Mouse (Mus musculus): ENCODE data around the gene Lcn8. TPM values are rescaled to one million over a fixed set of nuclear protein-coding genes. Genes with fewer than 3 reads are reported as not detected.

Lcn8 gene
- polyA plus RNA-seq, 1 experiment from 2014 or later: not detected

DNA sequence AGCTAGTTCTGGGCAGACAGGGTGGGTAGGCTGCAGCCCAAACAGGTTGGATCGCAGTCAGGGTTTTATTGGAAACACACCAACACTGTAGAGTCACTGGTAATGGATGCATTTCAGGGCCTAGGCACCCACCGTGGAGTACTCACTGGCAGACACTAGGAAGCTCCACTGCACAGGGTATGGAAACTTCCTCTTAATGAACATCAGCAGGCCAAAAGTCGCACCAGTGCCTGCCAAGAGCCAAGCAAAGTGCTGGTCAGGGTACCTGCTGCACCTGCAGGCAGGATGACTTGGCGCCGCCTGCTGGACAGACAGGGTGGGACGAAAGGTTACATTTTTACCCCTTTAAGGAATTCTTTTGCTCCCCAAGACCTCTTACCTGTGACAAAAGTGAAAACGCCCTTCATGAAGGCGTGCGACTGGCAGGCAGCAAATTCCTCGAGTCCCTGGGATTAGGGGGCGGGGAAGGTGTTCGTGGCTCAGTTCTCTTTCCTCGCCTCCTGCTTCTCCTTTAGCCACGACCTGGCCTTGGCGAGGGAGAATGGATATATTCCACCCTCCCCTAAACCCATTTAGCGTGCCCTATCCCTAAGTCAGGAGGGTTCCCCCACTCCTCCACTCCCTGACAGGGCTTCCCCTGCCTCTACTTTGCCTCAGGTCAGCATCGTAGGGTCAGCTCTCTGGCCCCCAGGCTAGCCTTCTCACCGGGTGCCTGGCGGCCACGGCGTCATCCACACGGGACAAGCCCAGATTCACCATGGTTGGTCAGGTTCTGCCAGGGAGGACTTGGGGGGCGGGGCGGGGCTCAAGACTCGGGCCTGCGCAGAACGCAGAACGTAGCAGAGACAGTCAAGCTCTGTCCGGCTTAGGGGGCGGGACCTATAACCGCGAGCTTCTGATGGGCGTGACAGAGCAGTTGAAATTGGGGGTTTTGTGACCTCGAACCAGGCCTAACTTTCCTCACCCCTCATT is 31.4 kb upstream of the Lcn8 start, which contains the start of gene Tmem141:
TSS of gene Tmem141 (minus strand) at position 777 of the 972 bp plus-strand sequence.
- peak within 1 kb of the TSS; percentile 89 for H3K4me2 ChIP-seq (ENCODE audit: low read length)
- H3K4me1 ChIP-seq (ENCODE audit: control insufficient read depth in 2 of 2, insufficient read depth in 2 of 2, low read length in 2 of 2): peaks cover 0 to 7% of the 10 kb centered on the region in 2 experiments; a peak in 2 of 4 replicates
- peak; percentile 75 for ATAC-seq (ENCODE audit: insufficient number of reproducible peaks, insufficient read depth, low FRiP score, low read depth)
- peaks cover 27% of the 10 kb centered on the region for H3K27me3 ChIP-seq (ENCODE audit: control insufficient read depth, insufficient read depth, low read length)
- peak within 1 kb of the TSS; percentile 69 for H3K9ac ChIP-seq (ENCODE audit: low read length)
- H3K9me3 ChIP-seq (ENCODE audit: control insufficient read depth, low read length): no peaks in the 10 kb centered on the region
- H3K36me3 ChIP-seq (ENCODE audit: control insufficient read depth, insufficient read depth, low read length): no peaks in the 10 kb centered on the region
- H3K4me3 ChIP-seq (ENCODE audit: control insufficient read depth in 1 of 2, insufficient read depth in 1 of 2, low read depth in 1 of 2, low read length in 2 of 2): peak within 1 kb of the TSS; percentile 43 to 64
- H3K27ac ChIP-seq (replicated peaks in 1 of 2; ENCODE audit: control insufficient read depth in 1 of 2, insufficient read depth in 1 of 2, low read depth in 2 of 2, low read length in 2 of 2): peak within 1 kb of the TSS; percentile 42 to 53; a peak in 3 of 4 replicates
- WGBS: 7% methylated on average over 34 of the region's 34 CpGs

DNA sequence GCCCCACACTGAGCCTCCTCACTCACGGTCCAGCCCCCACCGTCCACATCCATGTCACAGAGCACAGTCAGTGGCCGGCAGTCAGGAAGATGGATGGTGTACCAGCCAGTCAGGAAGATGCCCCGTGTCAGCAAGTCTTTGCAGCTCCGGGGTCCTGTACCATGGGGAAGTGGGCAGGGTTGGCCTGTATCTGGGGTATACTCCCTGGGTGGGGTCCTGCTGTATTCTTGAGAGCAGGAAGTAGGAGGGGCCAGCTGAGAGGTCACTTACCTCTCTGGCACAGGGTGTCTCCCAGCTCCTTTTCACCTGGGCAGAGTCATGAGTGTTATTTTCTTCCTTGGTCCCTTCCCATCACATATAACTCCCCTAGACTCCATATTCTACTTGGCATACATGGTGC is 26.9 kb upstream of the Lcn8 start:
- no peak for ATAC-seq (ENCODE audit: insufficient number of reproducible peaks, insufficient read depth, low FRiP score, low read depth)
- no peak overlapping the region for H3K4me2 ChIP-seq (ENCODE audit: low read length)
- no peak overlapping the region for H3K27ac ChIP-seq (replicated peaks in 1 of 2; ENCODE audit: control insufficient read depth in 1 of 2, insufficient read depth in 1 of 2, low read depth in 2 of 2, low read length in 2 of 2)
- no peaks in the 10 kb centered on the region for H3K27me3 ChIP-seq (ENCODE audit: control insufficient read depth, insufficient read depth, low read length)
- H3K9me3 ChIP-seq (ENCODE audit: control insufficient read depth, low read length): no peaks in the 10 kb centered on the region
- no peaks in the 10 kb centered on the region for H3K36me3 ChIP-seq (ENCODE audit: control insufficient read depth, insufficient read depth, low read length)
- no peak overlapping the region for H3K4me3 ChIP-seq (ENCODE audit: control insufficient read depth in 1 of 2, insufficient read depth in 1 of 2, low read depth in 1 of 2, low read length in 2 of 2)
- 48% methylated on average over 5 of the region's 5 CpGs for WGBS
- H3K4me1 ChIP-seq (ENCODE audit: control insufficient read depth in 2 of 2, insufficient read depth in 2 of 2, low read length in 2 of 2): peaks cover 0 to 7% of the 10 kb centered on the region in 2 experiments; a peak in 2 of 4 replicates
- no peak overlapping the region for H3K9ac ChIP-seq (ENCODE audit: low read length)

DNA sequence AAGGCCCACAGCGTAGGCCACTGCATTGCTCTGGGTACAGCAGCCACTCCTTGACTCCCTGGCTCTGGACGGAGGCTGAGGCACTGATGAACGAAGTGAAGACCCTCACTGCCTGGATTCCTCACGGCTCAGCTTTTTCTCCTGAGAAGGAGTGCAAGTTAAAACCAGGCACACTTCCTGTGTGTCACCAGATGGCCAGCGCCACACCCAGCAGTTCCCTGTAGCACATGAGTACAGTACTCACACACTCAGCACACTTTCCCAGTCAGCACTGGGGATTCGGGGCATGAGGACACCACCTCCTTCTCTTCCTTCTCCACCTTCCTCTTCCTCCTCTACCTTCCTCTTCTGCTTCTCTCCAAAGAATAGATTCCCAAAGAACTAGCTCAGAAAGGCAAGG is 25.1 kb upstream of the Lcn8 start, which contains the start of gene Fcna:
TSS of gene Fcna (minus strand) at position 220 of the 400 bp plus-strand sequence.
- H3K9me3 ChIP-seq (ENCODE audit: control insufficient read depth, low read length): no peaks in the 10 kb centered on the region
- no peaks in the 10 kb centered on the region for H3K4me1 ChIP-seq (ENCODE audit: control insufficient read depth in 2 of 2, insufficient read depth in 2 of 2, low read length in 2 of 2)
- H3K27me3 ChIP-seq (ENCODE audit: control insufficient read depth, insufficient read depth, low read length): no peaks in the 10 kb centered on the region
- H3K4me2 ChIP-seq (ENCODE audit: low read length): no peak within 1 kb of the TSS
- no peak within 1 kb of the TSS for H3K9ac ChIP-seq (ENCODE audit: low read length)
- no peaks in the 10 kb centered on the region for H3K36me3 ChIP-seq (ENCODE audit: control insufficient read depth, insufficient read depth, low read length)
- no peak within 1 kb of the TSS for H3K4me3 ChIP-seq (ENCODE audit: control insufficient read depth in 1 of 2, insufficient read depth in 1 of 2, low read depth in 1 of 2, low read length in 2 of 2)
- no peak for ATAC-seq (ENCODE audit: insufficient number of reproducible peaks, insufficient read depth, low FRiP score, low read depth)
- no peak within 1 kb of the TSS for H3K27ac ChIP-seq (replicated peaks in 1 of 2; ENCODE audit: control insufficient read depth in 1 of 2, insufficient read depth in 1 of 2, low read depth in 2 of 2, low read length in 2 of 2)
- 70% methylated on average over 6 of the region's 6 CpGs for WGBS

DNA sequence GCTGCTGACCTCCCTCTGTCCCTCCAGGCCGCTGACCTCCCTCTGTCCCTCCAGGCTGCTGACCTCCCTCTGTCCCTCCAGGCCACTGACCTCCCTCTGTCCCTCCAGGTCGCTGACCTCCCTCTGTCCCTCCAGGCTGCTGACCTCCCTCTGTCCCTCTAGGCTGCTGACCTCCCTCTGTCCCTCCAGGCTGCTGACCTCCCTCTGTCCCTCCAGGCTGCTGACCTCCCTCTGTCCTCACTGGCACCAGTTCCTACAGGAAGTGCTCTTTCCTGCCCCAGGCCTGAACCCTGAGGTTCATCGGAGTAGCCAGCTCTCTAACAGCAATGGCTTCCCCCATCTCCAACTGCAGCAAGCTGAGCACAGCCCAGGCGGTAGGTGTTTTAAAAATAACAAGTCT is 24.2 kb upstream of the Lcn8 start:
- Histone ChIP-seq H3K4me2 (ENCODE audit: low read length) (no peak overlapping the region), H3K4me1 (ENCODE audit: control insufficient read depth in 2 of 2, insufficient read depth in 2 of 2, low read length in 2 of 2) (no peaks in the 10 kb centered on the region), H3K36me3 (ENCODE audit: control insufficient read depth, insufficient read depth, low read length) (no peaks in the 10 kb centered on the region), H3K9ac (ENCODE audit: low read length) (no peak overlapping the region), H3K27ac (replicated peaks in 1 of 2; ENCODE audit: control insufficient read depth in 1 of 2, insufficient read depth in 1 of 2, low read depth in 2 of 2, low read length in 2 of 2) (no peak overlapping the region), H3K9me3 (ENCODE audit: control insufficient read depth, low read length) (no peaks in the 10 kb centered on the region), H3K27me3 (ENCODE audit: control insufficient read depth, insufficient read depth, low read length) (no peaks in the 10 kb centered on the region), H3K4me3 (ENCODE audit: control insufficient read depth in 1 of 2, insufficient read depth in 1 of 2, low read depth in 1 of 2, low read length in 2 of 2) (no peak overlapping the region)
- 54% methylated on average over 4 of the region's 4 CpGs for whole genome bisulfite sequencing
- no peak for ATAC-seq (ENCODE audit: insufficient number of reproducible peaks, insufficient read depth, low FRiP score, low read depth)

DNA sequence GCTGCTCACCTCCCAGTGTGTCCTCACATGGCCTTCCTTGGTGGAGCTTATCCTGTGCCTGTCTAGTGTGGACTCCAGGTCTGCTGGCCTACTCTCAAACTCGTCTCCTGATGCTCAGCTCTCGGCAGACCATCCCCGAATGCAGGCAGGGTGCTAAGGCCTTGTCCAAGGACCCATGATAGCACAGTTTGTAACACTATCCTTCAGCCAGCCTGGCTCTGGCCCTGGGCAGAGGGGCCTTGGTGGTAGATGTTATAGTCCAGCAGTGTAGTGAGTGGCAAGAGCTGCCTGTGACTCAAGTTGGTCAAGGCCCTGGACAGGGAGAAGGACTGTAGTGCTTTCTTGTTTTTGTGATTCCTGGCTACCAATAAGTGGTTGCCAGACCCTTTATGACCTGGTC is 19.3 kb upstream of the Lcn8 start:
- Histone ChIP-seq H3K4me1 (ENCODE audit: control insufficient read depth in 2 of 2, insufficient read depth in 2 of 2, low read length in 2 of 2) (no peaks in the 10 kb centered on the region), H3K4me2 (ENCODE audit: low read length) (no peak overlapping the region), H3K36me3 (ENCODE audit: control insufficient read depth, insufficient read depth, low read length) (no peaks in the 10 kb centered on the region), H3K4me3 (ENCODE audit: control insufficient read depth in 1 of 2, insufficient read depth in 1 of 2, low read depth in 1 of 2, low read length in 2 of 2) (no peak overlapping the region), H3K27me3 (ENCODE audit: control insufficient read depth, insufficient read depth, low read length) (no peaks in the 10 kb centered on the region), H3K27ac (replicated peaks in 1 of 2; ENCODE audit: control insufficient read depth in 1 of 2, insufficient read depth in 1 of 2, low read depth in 2 of 2, low read length in 2 of 2) (no peak overlapping the region), H3K9ac (ENCODE audit: low read length) (no peak overlapping the region), H3K9me3 (ENCODE audit: control insufficient read depth, low read length) (no peaks in the 10 kb centered on the region)
- ATAC-seq (ENCODE audit: insufficient number of reproducible peaks, insufficient read depth, low FRiP score, low read depth): no peak
- 65% methylated on average over 3 of the region's 3 CpGs for WGBS

DNA sequence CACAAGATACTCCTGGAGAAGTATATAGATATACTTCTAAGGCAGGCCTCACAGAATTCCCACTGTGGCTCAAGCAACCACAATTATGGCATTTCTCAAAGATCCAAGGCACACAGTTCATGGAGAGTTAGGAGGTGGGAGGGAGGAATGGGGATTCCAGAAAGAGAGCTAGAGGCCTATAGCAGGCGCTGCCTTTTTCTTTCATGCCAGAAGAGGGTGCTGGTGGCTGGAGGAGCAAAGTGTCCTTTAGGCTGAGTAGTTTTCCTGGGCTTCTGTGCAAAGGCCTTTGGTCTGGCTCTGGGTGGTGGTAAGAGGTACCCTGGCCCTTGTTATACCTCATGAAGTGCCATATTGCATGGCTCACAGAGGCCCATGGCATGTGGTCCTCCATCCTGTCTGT is 18.9 kb upstream of the Lcn8 start:
- Histone ChIP-seq H3K27me3 (ENCODE audit: control insufficient read depth, insufficient read depth, low read length) (no peaks in the 10 kb centered on the region), H3K9me3 (ENCODE audit: control insufficient read depth, low read length) (no peaks in the 10 kb centered on the region), H3K36me3 (ENCODE audit: control insufficient read depth, insufficient read depth, low read length) (no peaks in the 10 kb centered on the region), H3K4me3 (ENCODE audit: control insufficient read depth in 1 of 2, insufficient read depth in 1 of 2, low read depth in 1 of 2, low read length in 2 of 2) (no peak overlapping the region), H3K4me1 (ENCODE audit: control insufficient read depth in 2 of 2, insufficient read depth in 2 of 2, low read length in 2 of 2) (no peaks in the 10 kb centered on the region), H3K27ac (replicated peaks in 1 of 2; ENCODE audit: control insufficient read depth in 1 of 2, insufficient read depth in 1 of 2, low read depth in 2 of 2, low read length in 2 of 2) (no peak overlapping the region), H3K4me2 (ENCODE audit: low read length) (no peak overlapping the region), H3K9ac (ENCODE audit: low read length) (no peak overlapping the region)
- WGBS: 52% methylated on average over 1 of the region's 1 CpGs
- no peak for ATAC-seq (ENCODE audit: insufficient number of reproducible peaks, insufficient read depth, low FRiP score, low read depth)

DNA sequence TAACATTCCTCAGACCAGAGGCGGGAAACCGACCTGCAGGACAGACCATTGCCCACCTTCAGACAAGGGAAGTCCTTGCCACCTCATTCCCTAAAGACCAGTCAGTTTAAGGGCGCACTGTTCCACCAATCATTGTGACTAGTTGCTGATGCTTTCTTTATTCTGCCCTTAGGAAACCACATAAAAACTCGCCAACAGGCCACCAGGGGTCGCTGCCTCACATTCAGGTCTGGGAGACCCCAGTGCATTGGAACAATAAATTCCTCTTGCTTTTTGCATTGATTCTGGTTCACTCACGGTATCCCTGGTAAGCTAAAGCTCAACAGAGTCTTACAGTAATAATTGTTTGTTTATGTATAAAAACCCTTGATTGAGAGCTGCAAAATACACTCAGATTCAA is 13.0 kb upstream of the Lcn8 start:
- Histone ChIP-seq H3K36me3 (ENCODE audit: control insufficient read depth, insufficient read depth, low read length) (no peaks in the 10 kb centered on the region), H3K27me3 (ENCODE audit: control insufficient read depth, insufficient read depth, low read length) (no peaks in the 10 kb centered on the region), H3K4me3 (ENCODE audit: control insufficient read depth in 1 of 2, insufficient read depth in 1 of 2, low read depth in 1 of 2, low read length in 2 of 2) (no peak overlapping the region), H3K4me1 (ENCODE audit: control insufficient read depth in 2 of 2, insufficient read depth in 2 of 2, low read length in 2 of 2) (no peaks in the 10 kb centered on the region), H3K9ac (ENCODE audit: low read length) (no peak overlapping the region), H3K27ac (replicated peaks in 1 of 2; ENCODE audit: control insufficient read depth in 1 of 2, insufficient read depth in 1 of 2, low read depth in 2 of 2, low read length in 2 of 2) (no peak overlapping the region), H3K4me2 (ENCODE audit: low read length) (no peak overlapping the region), H3K9me3 (ENCODE audit: control insufficient read depth, low read length) (no peaks in the 10 kb centered on the region)
- no peak for ATAC-seq (ENCODE audit: insufficient number of reproducible peaks, insufficient read depth, low FRiP score, low read depth)
- WGBS: 17% methylated on average over 6 of the region's 6 CpGs
